Mouse (Mus musculus): ENCODE results near the gene Tex44. TPM values are rescaled to one million over a fixed set of nuclear protein-coding genes. Genes with fewer than 3 reads are reported as not detected.

Tex44 gene
- total and polyA plus RNA-seq, 2 experiments from 2014 or later, result not detected

- Histone ChIP-seq H3K9me3 (ENCODE audit: low read length) (no peaks in the 10 kb centered on the region), H3K36me3 (ENCODE audit: insufficient read depth, low read length) (no peaks in the 10 kb centered on the region), H3K4me2 (ENCODE audit: low read depth, low read length) (no peak overlapping the region), H3K27ac (no peak overlapping the region), H3K27me3 (ENCODE audit: insufficient read depth, low read length) (no peaks in the 10 kb centered on the region), H3K9ac (replicated peaks; ENCODE audit: low read length) (no peak overlapping the region), H3K4me3 (ENCODE audit: low read length) (no peak overlapping the region), H3K4me1 (ENCODE audit: insufficient read depth, low read length) (peaks cover 15% of the 10 kb centered on the region)
- no peak for ATAC-seq
- DNase-seq (ENCODE audit: low spot score), result no peak
- no peak for TF ChIP-seq CTCF (IDR thresholded peaks at IDR 0.05; ENCODE audit: low read depth)
- 84% methylated on average over 4 of the region's 4 CpGs for WGBS
These were observed 6.6 kb downstream of the Tex44 start for GRCm38 (mm10) chr1:86432778-86433177.

DNA sequence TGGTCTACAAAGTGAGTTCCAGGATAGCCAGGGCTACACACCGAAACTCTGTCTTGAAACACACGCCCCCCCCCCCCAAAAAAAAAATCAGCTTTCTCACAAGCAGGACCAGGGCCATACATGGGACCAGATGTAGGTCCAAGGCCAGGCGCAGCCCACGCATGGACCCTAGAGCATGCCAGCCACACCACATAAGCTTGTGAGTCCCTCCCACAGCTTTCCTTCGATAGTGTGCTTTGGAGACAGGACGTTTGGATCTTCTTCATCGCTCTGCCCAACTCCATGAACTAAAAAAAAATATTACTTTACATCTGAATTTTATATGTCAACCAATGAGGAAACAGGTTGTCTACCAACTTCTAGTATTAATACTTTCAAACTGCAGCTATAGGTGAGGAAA lies 7.2 kb downstream of the Tex44 start:
- Histone ChIP-seq H3K27ac (peak overlapping the region; percentile 95), H3K27me3 (ENCODE audit: insufficient read depth, low read length) (no peaks in the 10 kb centered on the region), H3K36me3 (ENCODE audit: insufficient read depth, low read length) (no peaks in the 10 kb centered on the region), H3K4me2 (ENCODE audit: low read depth, low read length) (no peak overlapping the region), H3K4me1 (ENCODE audit: insufficient read depth, low read length) (peaks cover 15% of the 10 kb centered on the region), H3K4me3 (ENCODE audit: low read length) (no peak overlapping the region), H3K9ac (replicated peaks; ENCODE audit: low read length) (no peak overlapping the region), H3K9me3 (ENCODE audit: low read length) (no peaks in the 10 kb centered on the region)
- WGBS, result 73% methylated on average over 7 of the region's 7 CpGs
- TF ChIP-seq CTCF (IDR thresholded peaks at IDR 0.05; ENCODE audit: low read depth), result no peak
- no peak for DNase-seq (ENCODE audit: low spot score)
- ATAC-seq, result no peak

DNA sequence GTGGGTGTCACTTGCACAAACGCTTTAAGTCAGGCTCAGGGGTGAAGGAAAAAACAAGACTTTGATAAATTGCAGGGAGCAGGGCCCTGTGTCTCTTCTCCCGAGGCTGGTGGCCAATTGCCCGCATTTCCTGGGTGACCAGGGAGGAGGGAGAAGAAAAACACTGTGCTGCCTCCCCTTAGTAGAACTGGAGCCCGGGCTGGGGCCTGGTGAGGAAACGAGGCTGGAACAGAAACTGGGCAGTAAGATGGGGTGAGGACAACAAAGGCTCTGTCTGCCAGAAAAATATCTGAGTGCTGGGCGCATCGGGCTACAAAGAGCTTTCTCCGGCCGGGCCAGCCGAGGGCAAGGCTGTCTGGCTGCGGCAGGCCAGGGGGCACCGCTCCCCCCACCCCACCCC lies 7.9 kb downstream of the Tex44 start:
- peak overlapping the region; percentile 95 for H3K27ac ChIP-seq
- 2% methylated on average over 11 of the region's 12 CpGs for WGBS
- H3K9ac ChIP-seq (replicated peaks; ENCODE audit: low read length), result peak overlapping the region; percentile 52
- peaks cover 15% of the 10 kb centered on the region for H3K4me1 ChIP-seq (ENCODE audit: insufficient read depth, low read length)
- H3K9me3 ChIP-seq (ENCODE audit: low read length), result no peaks in the 10 kb centered on the region
- no peak for TF ChIP-seq CTCF (IDR thresholded peaks at IDR 0.05; ENCODE audit: low read depth)
- peak; percentile 82 for DNase-seq (ENCODE audit: low spot score)
- peak overlapping the region; percentile 31 for H3K4me3 ChIP-seq (ENCODE audit: low read length)
- H3K4me2 ChIP-seq (ENCODE audit: low read depth, low read length), result peak overlapping the region; percentile 61
- H3K27me3 ChIP-seq (ENCODE audit: insufficient read depth, low read length), result no peaks in the 10 kb centered on the region
- peak; percentile 74 for ATAC-seq
- H3K36me3 ChIP-seq (ENCODE audit: insufficient read depth, low read length), result no peaks in the 10 kb centered on the region

DNA sequence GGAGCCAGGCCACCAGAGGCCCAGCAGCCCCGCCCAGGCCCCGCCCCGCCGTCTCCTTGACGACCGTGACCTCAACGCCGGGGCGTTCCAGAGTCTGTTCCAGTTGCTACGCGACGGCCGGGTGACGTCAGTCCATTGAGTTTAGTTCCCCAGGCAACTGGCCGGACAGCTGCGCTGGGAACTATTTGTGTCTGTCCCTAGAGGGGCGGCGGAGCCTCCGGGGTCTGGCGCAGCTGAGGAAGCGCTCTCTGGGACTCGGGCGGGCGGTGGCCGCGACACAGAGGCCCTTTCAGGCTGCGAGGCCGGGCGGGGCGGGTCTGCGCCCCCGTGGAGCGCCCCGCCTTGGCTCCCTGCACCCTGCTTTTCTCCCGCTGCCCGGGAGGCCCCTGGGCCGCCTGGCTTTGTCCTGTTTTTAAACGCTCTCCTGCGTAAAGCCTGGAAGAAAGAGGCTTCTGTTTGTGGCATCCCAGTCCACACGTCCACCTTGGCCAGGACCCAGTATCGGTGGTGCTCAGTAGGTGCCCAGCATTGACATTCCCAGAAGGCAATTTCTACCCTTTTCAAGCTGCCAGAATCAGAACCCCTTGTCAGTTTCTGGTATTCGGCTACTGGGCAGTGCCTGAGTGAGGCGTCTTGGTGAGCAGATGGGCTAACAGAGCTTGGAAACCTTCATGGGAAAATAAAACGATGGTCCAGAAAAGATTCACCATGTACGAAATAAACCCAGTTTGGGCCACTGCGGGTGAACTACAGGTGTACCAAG lies 8.5 kb downstream of the Tex44 start:
- Histone ChIP-seq H3K9me3 (ENCODE audit: low read length) (no peaks in the 10 kb centered on the region), H3K27me3 (ENCODE audit: insufficient read depth, low read length) (no peaks in the 10 kb centered on the region), H3K4me3 (ENCODE audit: low read length) (peak overlapping the region; percentile 31), H3K4me1 (ENCODE audit: insufficient read depth, low read length) (peaks cover 16% of the 10 kb centered on the region), H3K4me2 (ENCODE audit: low read depth, low read length) (peak overlapping the region; percentile 61), H3K9ac (replicated peaks; ENCODE audit: low read length) (peak overlapping the region; percentile 52), H3K27ac (peak overlapping the region; percentile 95), H3K36me3 (ENCODE audit: insufficient read depth, low read length) (no peaks in the 10 kb centered on the region)
- WGBS, result 1% methylated on average over 44 of the region's 46 CpGs
- TF ChIP-seq CTCF (IDR thresholded peaks at IDR 0.05; ENCODE audit: low read depth), result no peak
- DNase-seq (ENCODE audit: low spot score) (peak; percentile 99), ATAC-seq (peak; percentile 93)

GRCm38 (mm10) chr1:86435302-86435821 lies 9.2 kb downstream of the Tex44 start:
- 6% methylated on average over 13 of the region's 13 CpGs for WGBS
- Histone ChIP-seq H3K27ac (peak overlapping the region; percentile 95), H3K27me3 (ENCODE audit: insufficient read depth, low read length) (no peaks in the 10 kb centered on the region), H3K9ac (replicated peaks; ENCODE audit: low read length) (peak overlapping the region; percentile 52; the same call in 1 of the 2 replicates), H3K9me3 (ENCODE audit: low read length) (no peaks in the 10 kb centered on the region), H3K4me2 (ENCODE audit: low read depth, low read length) (peak overlapping the region; percentile 61; the same call in 1 of the 2 replicates), H3K4me3 (ENCODE audit: low read length) (no peak overlapping the region), H3K36me3 (ENCODE audit: insufficient read depth, low read length) (no peaks in the 10 kb centered on the region), H3K4me1 (ENCODE audit: insufficient read depth, low read length) (peaks cover 23% of the 10 kb centered on the region)
- TF ChIP-seq CTCF (IDR thresholded peaks at IDR 0.05; ENCODE audit: low read depth), result no peak; the same call in 1 of the 2 replicates
- DNase-seq (ENCODE audit: low spot score), result peak; percentile 87
- peak; percentile 22 for ATAC-seq

GRCm38 (mm10) chr1:86437219-86438013 lies 11.3 kb downstream of the Tex44 start:
- Histone ChIP-seq H3K4me2 (ENCODE audit: low read depth, low read length) (no peak overlapping the region), H3K9ac (replicated peaks; ENCODE audit: low read length) (no peak overlapping the region), H3K9me3 (ENCODE audit: low read length) (no peaks in the 10 kb centered on the region), H3K27me3 (ENCODE audit: insufficient read depth, low read length) (no peaks in the 10 kb centered on the region), H3K4me1 (ENCODE audit: insufficient read depth, low read length) (peaks cover 24% of the 10 kb centered on the region), H3K36me3 (ENCODE audit: insufficient read depth, low read length) (no peaks in the 10 kb centered on the region), H3K4me3 (ENCODE audit: low read length) (no peak overlapping the region), H3K27ac (no peak overlapping the region)
- ATAC-seq (no peak), DNase-seq (ENCODE audit: low spot score) (no peak)
- TF ChIP-seq CTCF (IDR thresholded peaks at IDR 0.05; ENCODE audit: low read depth), result no peak
- WGBS, result 67% methylated on average over 9 of the region's 9 CpGs
